Mouse (Mus musculus) liver, embryonic 14.5 days (tissue): ENCODE data around the gene Dusp22.

ENCODE experiments used
- CTCF ChIP-seq: IDR thresholded peaks from 2 replicates; pipeline ENCODE4 v1.5.1; 2016; ENCODE audit warnings: antibody characterized with exemption, low read depth, control low read depth
- EP300 ChIP-seq: IDR thresholded peaks from 2 replicates; pipeline ENCODE4 v1.6.1; 2016; ENCODE audit warnings: antibody characterized with exemption, low read depth

- TF ChIP-seq EP300 = no peak
- TF ChIP-seq CTCF = no peak
Measured at GRCm38 (mm10) chr13:30750461-30751303, 90.9 kb downstream of the Dusp22 start.
